Mouse (Mus musculus): ENCODE results near the gene Npas1.

DNA sequence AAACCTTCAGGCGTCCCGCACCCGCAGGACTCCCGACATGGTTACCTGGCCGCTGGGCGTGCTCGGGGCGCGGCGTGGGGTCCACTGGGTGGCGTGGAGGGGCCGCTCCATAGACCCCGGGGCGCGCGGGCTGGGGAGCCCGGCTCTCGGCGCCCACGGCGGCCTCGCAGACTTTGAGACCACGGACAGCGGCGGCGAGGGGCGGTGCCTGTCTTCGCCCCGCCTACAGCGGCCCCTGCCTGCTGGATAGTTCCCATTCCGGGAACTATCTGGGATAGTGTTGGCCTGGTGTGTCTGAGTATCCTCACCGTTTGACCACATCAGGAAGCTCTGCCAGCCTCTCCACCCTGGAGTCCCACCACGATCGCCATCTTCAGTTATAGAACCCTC, 933 bp downstream of the Npas1 start:
- TF ChIP-seq CTCF (conservative IDR thresholded peaks at IDR 0.05; ENCODE audit: low read length) (no peak), POU5F1 (IDR thresholded peaks at IDR 0.05; ENCODE audit: borderline replicate concordance, low read length) (no peak), NANOG (IDR thresholded peaks at IDR 0.05; ENCODE audit: borderline replicate concordance, low read length) (no peak)

Measured in E14TG2a.4 (cell line).